Mouse (Mus musculus) hindbrain, embryonic 13.5 days (tissue): ENCODE measurements around the gene Scaf4. TPM values are rescaled to one million over a fixed set of nuclear protein-coding genes. Genes with fewer than 3 reads are reported as not detected.

Experiments used
- ATAC-seq: fragments of 200-750 bp; cut with Nextera tagmentation; 2 replicates; pipeline ENCODE4 v1.8.0; 2017; ENCODE audit warnings: moderate TSS enrichment; ENCODE audit not compliant: low FRiP score
- H3K27ac ChIP-seq: fragments of 300-500 bp; sonication (generic); 2 replicates; pipeline ENCODE4 v1.5.1; 2015; ENCODE audit warnings: inconsistent platforms, mild to moderate bottlenecking, moderate library complexity
- H3K27me3 ChIP-seq: fragments of 300-500 bp; sonication (generic); 2 replicates; pipeline ENCODE4 v1.6.1; 2015; ENCODE audit warnings: mild to moderate bottlenecking, inconsistent platforms
- H3K36me3 ChIP-seq: fragments of 300-500 bp; sonication (generic); 2 replicates; pipeline ENCODE4 v1.6.1; 2015; ENCODE audit warnings: mild to moderate bottlenecking, inconsistent platforms
- H3K4me1 ChIP-seq: fragments of 300-500 bp; sonication (generic); replicated peaks from 2 replicates; pipeline ENCODE4 v1.6.1; 2015; ENCODE audit warnings: inconsistent platforms
- H3K4me2 ChIP-seq: fragments of 300-500 bp; sonication (generic); 2 replicates; pipeline ENCODE4 v1.6.1; 2015; ENCODE audit warnings: inconsistent platforms, mild to moderate bottlenecking, moderate library complexity
- H3K4me3 ChIP-seq: fragments of 300-500 bp; sonication (generic); 2 replicates; pipeline ENCODE4 v1.5.1; 2015; ENCODE audit warnings: mild to moderate bottlenecking, inconsistent platforms
- H3K9ac ChIP-seq: fragments of 300-500 bp; sonication (generic); 2 replicates; pipeline ENCODE4 v1.6.1; 2015; ENCODE audit warnings: mild to moderate bottlenecking, inconsistent platforms
- H3K9me3 ChIP-seq: fragments of 300-500 bp; sonication (generic); 2 replicates; pipeline ENCODE4 v1.6.1; 2016; ENCODE audit warnings: inconsistent platforms
- WGBS: fragments of 180-500 bp; shearing (Covaris S2); methylation state at CpG from one replicate; pipeline ENCODE4 v1.1.7; 2015; 5-methylcytosine and 5-hydroxymethylcytosine counted together
- polyA plus RNA-seq: library from polyadenylated mRNA; unstranded; fragments of >200 nt; fragmentation: Nextera tagmentation; extraction: Ambion mirVana; gene quantifications from 2 replicates; pipeline ENCODE4 v1.2.1, GENCODE M21; 2015

Scaf4 gene
- polyA plus RNA-seq, 1 experiment from 2014 or later, result 26.5 TPM

GRCm38 (mm10) chr16:90309784-90310183 is 25.5 kb upstream of the Scaf4 start:
- no peaks in the 10 kb centered on the region for H3K36me3 ChIP-seq
- no peaks in the 10 kb centered on the region for H3K27me3 ChIP-seq
- H3K9ac ChIP-seq, result no peak overlapping the region
- no peaks in the 10 kb centered on the region for H3K9me3 ChIP-seq
- H3K4me1 ChIP-seq, result no peaks in the 10 kb centered on the region
- no peak overlapping the region for H3K4me2 ChIP-seq
- 54% methylated on average over 3 of the region's 3 CpGs for WGBS
- no peak for ATAC-seq
- H3K4me3 ChIP-seq, result no peak overlapping the region
- no peak overlapping the region for H3K27ac ChIP-seq

GRCm38 (mm10) chr16:90303988-90304299 is 19.6 kb upstream of the Scaf4 start:
- no peak overlapping the region for H3K27ac ChIP-seq
- 0 out of 2 replicates have a peak, but pooled peaks cover 5% of the 10 kb centered on the region for H3K27me3 ChIP-seq
- H3K9ac ChIP-seq, result no peak overlapping the region
- H3K36me3 ChIP-seq, result no peaks in the 10 kb centered on the region
- no peaks in the 10 kb centered on the region for H3K9me3 ChIP-seq
- H3K4me2 ChIP-seq, result no peak overlapping the region
- H3K4me1 ChIP-seq, result peaks cover 6% of the 10 kb centered on the region
- no peak for ATAC-seq
- no peak overlapping the region for H3K4me3 ChIP-seq
- WGBS, result 90% methylated on average over 2 of the region's 2 CpGs

GRCm38 (mm10) chr16:90303286-90303987 is 19.1 kb upstream of the Scaf4 start:
- Histone ChIP-seq H3K9ac (no peak overlapping the region), H3K4me2 (no peak overlapping the region), H3K4me3 (no peak overlapping the region), H3K27me3 (0 out of 2 replicates have a peak, but pooled peaks cover 5% of the 10 kb centered on the region), H3K9me3 (no peaks in the 10 kb centered on the region), H3K4me1 (peaks cover 11% of the 10 kb centered on the region), H3K36me3 (no peaks in the 10 kb centered on the region), H3K27ac (no peak overlapping the region)
- no peak for ATAC-seq
- 82% methylated on average over 9 of the region's 9 CpGs for WGBS

GRCm38 (mm10) chr16:90301706-90302105 is 17.4 kb upstream of the Scaf4 start:
- Histone ChIP-seq H3K36me3 (no peaks in the 10 kb centered on the region), H3K27ac (no peak overlapping the region), H3K9ac (no peak overlapping the region), H3K4me1 (peaks cover 18% of the 10 kb centered on the region), H3K4me2 (no peak overlapping the region), H3K4me3 (no peak overlapping the region), H3K27me3 (0 out of 2 replicates have a peak, but pooled peaks cover 5% of the 10 kb centered on the region), H3K9me3 (no peaks in the 10 kb centered on the region)
- WGBS, result 89% methylated on average over 10 of the region's 10 CpGs
- no peak for ATAC-seq

GRCm38 (mm10) chr16:90300896-90301295 is 16.6 kb upstream of the Scaf4 start:
- Histone ChIP-seq H3K4me1 (peaks cover 18% of the 10 kb centered on the region), H3K27ac (no peak overlapping the region), H3K9me3 (no peaks in the 10 kb centered on the region), H3K36me3 (no peaks in the 10 kb centered on the region), H3K27me3 (0 out of 2 replicates have a peak, but pooled peaks cover 5% of the 10 kb centered on the region), H3K4me3 (no peak overlapping the region), H3K9ac (no peak overlapping the region), H3K4me2 (no peak overlapping the region)
- ATAC-seq, result no peak
- 96% methylated on average over 11 of the region's 11 CpGs for WGBS

- Histone ChIP-seq H3K4me2 (no peak overlapping the region), H3K27ac (no peak overlapping the region), H3K9ac (no peak overlapping the region), H3K36me3 (no peaks in the 10 kb centered on the region), H3K4me1 (peaks cover 18% of the 10 kb centered on the region), H3K4me3 (no peak overlapping the region), H3K9me3 (no peaks in the 10 kb centered on the region), H3K27me3 (0 out of 2 replicates have a peak, but pooled peaks cover 5% of the 10 kb centered on the region)
- 0 out of 2 replicates have a peak, but pooled peaks have one; percentile 16 for ATAC-seq
These were observed 15.3 kb upstream of the Scaf4 start for GRCm38 (mm10) chr16:90299591-90299990.

- Histone ChIP-seq H3K36me3 (no peaks in the 10 kb centered on the region), H3K27me3 (0 out of 2 replicates have a peak, but pooled peaks cover 5% of the 10 kb centered on the region), H3K4me3 (no peak overlapping the region; the same call in 1 of the 2 replicates), H3K9me3 (no peaks in the 10 kb centered on the region), H3K9ac (0 out of 2 replicates have a peak overlapping the region, but pooled peaks have one; percentile 29), H3K4me1 (peaks cover 18% of the 10 kb centered on the region), H3K27ac (no peak overlapping the region), H3K4me2 (peak overlapping the region; percentile 39)
- WGBS, result 11% methylated on average over 21 of the region's 21 CpGs
- peak; percentile 54 for ATAC-seq
These were observed 14.4 kb upstream of the Scaf4 start for GRCm38 (mm10) chr16:90298426-90299300.

GRCm38 (mm10) chr16:90297479-90298425 is 13.4 kb upstream of the Scaf4 start:
- peak; percentile 50 for ATAC-seq

GRCm38 (mm10) chr16:90291675-90292074 is 7.4 kb upstream of the Scaf4 start:
- no peak overlapping the region for H3K9ac ChIP-seq
- ATAC-seq, result no peak
- no peaks in the 10 kb centered on the region for H3K4me1 ChIP-seq
- no peak overlapping the region for H3K4me3 ChIP-seq
- no peaks in the 10 kb centered on the region for H3K27me3 ChIP-seq
- no peak overlapping the region for H3K4me2 ChIP-seq
- H3K9me3 ChIP-seq, result no peaks in the 10 kb centered on the region
- H3K36me3 ChIP-seq, result no peaks in the 10 kb centered on the region
- WGBS, result 64% methylated on average over 6 of the region's 6 CpGs
- H3K27ac ChIP-seq, result no peak overlapping the region

More at GRCm38 (mm10) chr16:90297479-90298425, 13.4 kb upstream of the Scaf4 start:
- no peaks in the 10 kb centered on the region for H3K36me3 ChIP-seq
- peaks cover 18% of the 10 kb centered on the region for H3K4me1 ChIP-seq
- 15% methylated on average over 21 of the region's 22 CpGs for WGBS
- H3K4me3 ChIP-seq, result no peak overlapping the region; the same call in 1 of the 2 replicates
- H3K27ac ChIP-seq, result no peak overlapping the region
- H3K9ac ChIP-seq, result 0 out of 2 replicates have a peak overlapping the region, but pooled peaks have one; percentile 29
- H3K27me3 ChIP-seq, result 0 out of 2 replicates have a peak, but pooled peaks cover 5% of the 10 kb centered on the region
- H3K9me3 ChIP-seq, result no peaks in the 10 kb centered on the region
- peak overlapping the region; percentile 39 for H3K4me2 ChIP-seq

- Histone ChIP-seq H3K36me3 (no peaks in the 10 kb centered on the region), H3K4me1 (no peaks in the 10 kb centered on the region), H3K4me3 (no peak overlapping the region), H3K4me2 (no peak overlapping the region), H3K27me3 (no peaks in the 10 kb centered on the region), H3K27ac (no peak overlapping the region), H3K9me3 (no peaks in the 10 kb centered on the region), H3K9ac (no peak overlapping the region)
- WGBS, result 72% methylated on average over 9 of the region's 9 CpGs
- ATAC-seq, result no peak
These were observed 6.7 kb upstream of the Scaf4 start for GRCm38 (mm10) chr16:90290962-90291361.

GRCm38 (mm10) chr16:90284916-90285315 is 613 bp upstream of the Scaf4 start:
- peak overlapping the region; percentile 76 for H3K4me2 ChIP-seq
- peak overlapping the region; percentile 98 for H3K9ac ChIP-seq
- no peaks in the 10 kb centered on the region for H3K27me3 ChIP-seq
- peaks cover 44% of the 10 kb centered on the region for H3K4me1 ChIP-seq
- WGBS, result 5% methylated on average over 15 of the region's 15 CpGs
- H3K4me3 ChIP-seq, result peak overlapping the region; percentile 99
- peak; percentile 13; the same call in 1 of the 2 replicates for ATAC-seq
- peak overlapping the region; percentile 96; the same call in 1 of the 2 replicates for H3K27ac ChIP-seq
- no peaks in the 10 kb centered on the region for H3K36me3 ChIP-seq
- H3K9me3 ChIP-seq, result no peaks in the 10 kb centered on the region
